Mouse (Mus musculus) thymus, postnatal 10 days (tissue): ENCODE measurements around the gene Yif1b.
"Not testable (repeated sequence)": the region's sequence is repeated elsewhere in the genome, so short reads cannot be mapped to it uniquely, and the experiment has no call there.

Experiments used
- DNase-seq, 2 experiments: peaks; one replicate each; pipeline ENCODE4 v3.0.0; 2021; ENCODE audit warnings: low spot score in 2 of 2

Gene Yif1b

GRCm38 (mm10) chr7:29238019-29238967 lies at the start of gene Yif1b:
Gene Yif1b, plus strand, starts transcription at chr7:29238329.
- DNase-seq, result peak; percentile 97 to 99

- DNase-seq, result not testable (repeated sequence)
These were observed 43.9 kb upstream of the Yif1b start for GRCm38 (mm10) chr7:29194230-29194629.

GRCm38 (mm10) chr7:29202577-29202976 lies 35.6 kb upstream of the Yif1b start:
- no peak for DNase-seq

- not testable (repeated sequence) for DNase-seq
These were observed 27.1 kb upstream of the Yif1b start for GRCm38 (mm10) chr7:29211013-29211412.

- DNase-seq, result peak; percentile 74 to 80
These were observed 26.5 kb upstream of the Yif1b start for GRCm38 (mm10) chr7:29211415-29212198.

DNA sequence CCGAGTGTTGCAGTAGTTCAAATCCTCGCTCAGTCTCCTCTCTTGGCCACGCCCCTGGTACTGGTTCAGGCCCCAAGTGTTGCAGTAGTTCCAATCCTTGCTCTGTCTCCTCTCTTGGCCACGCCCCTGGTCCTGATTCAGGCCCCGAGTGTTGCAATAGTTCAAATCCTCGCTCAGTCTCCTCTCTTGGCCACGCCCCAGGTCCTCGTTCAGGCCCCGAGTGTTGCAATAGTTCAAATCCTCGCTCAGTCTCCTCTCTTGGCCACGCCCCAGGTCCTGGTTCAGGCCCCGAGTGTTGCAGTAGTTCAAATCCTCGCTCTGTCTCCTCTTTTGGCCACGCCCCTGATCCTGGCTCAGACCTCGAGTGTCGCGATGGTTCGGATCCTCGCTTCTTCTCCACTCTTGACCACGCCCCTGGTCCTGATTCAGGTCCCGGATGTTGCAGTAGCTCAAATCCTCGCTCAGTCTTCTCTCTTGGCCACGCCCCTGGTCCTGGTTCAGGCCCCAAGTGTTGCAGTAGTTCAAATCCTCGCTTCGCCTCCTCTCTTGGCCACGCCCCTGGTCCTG lies 25.8 kb upstream of the Yif1b start:
- no peak for DNase-seq

DNA sequence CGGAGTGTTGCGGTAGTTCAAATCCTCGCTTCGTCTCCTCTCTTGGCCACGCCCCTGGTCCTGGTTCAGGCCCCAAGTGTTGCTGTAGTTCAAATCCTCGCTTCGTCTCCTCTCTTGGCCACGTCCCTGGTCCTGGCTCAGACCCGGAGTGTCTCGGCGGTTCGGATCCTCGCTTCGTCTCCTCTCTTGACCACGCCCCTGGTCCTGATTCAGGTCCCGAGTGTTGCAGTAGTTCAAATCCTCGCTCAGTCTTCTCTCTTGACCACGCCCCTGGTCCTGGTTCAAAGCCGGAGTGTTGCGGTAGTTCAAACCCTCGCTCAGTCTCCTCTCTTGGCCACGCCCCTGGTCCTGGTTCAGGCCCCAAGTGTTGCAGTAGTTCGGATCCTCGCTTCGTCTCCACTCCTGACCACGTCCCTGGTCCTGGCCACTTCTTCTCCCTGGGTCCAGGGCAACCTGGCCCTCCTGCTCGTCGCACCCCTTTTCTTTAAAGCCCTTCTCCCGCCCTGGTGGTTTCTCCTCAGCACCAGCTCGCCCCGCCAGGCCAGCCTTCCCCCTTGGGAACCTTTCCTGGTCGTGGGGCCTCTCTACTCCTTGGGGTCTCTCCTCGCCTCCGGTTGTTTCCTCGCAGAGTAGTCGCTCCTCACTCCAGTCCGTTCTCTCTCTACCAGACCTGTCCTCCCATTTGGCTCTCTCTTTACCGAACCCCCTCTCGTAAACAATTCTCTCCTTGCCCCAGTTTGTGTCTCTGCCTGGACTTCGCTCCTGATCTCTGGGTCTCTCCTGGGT lies 25.2 kb upstream of the Yif1b start:
- not testable (repeated sequence) for DNase-seq

DNA sequence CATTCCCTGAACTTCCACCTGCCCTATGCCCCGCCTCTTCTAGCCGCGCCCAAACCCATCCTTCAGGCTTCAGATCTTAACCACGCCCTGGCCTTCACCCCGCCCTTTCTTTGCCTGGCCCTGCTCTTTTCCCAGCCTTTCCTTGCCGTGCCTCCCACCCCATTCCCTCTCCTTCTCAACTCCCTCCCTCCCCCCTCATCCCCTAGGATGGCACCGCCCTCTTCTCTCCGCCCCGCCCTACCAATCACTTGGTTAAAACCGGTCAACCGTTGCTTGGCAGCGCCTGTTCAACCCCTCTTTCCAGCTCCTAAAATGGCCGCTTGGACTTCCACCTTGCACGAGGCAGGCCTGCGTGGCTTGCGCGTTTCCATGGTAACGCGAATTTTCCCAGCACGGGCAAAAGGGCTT lies 24.4 kb upstream of the Yif1b start, which contains the start of gene Catsperg1:
Catsperg1 (minus strand) TSS at position 361 of the 408 bp plus-strand sequence.
- no peak for DNase-seq

DNA sequence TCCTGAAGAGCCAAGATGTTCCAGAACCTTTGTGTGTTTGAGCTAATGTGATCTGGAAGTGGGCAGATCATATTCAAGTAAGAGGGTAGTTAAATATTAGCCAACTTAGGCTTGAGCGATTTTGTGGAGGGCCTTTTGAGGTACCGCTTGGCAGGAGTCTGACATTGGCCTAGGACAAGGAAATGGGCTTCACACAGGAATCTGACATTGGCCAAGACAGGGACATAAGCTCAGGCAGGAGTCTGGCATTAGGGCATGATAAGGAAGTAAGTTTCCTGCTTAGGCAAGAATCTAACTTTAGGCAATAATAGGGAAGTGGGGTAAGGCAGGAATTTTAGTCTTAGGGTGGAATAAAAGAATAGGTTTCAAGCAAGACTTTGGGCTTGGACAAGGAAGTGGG lies 23.9 kb upstream of the Yif1b start:
- no peak for DNase-seq

DNA sequence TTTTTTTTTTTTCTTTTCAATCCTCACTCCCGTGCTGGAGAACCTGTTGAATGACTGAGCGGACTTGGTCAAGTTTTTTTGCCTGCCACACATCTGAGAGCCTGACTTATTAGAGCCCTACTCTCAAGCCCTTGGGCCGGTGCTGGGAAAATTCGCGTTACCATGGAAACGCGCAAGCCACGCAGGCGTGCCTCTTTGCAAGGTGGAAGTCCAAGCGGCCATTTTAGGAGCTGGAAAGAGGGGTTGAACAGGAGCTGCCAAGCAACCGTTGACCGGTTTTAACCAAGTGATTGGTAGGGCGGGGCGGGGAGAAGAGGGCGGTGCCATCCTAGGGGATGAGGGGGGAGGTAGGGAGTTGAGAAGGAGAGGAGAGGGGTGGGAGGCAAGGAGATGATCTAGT lies 23.3 kb upstream of the Yif1b start:
- DNase-seq, result no peak

- no peak for DNase-seq
These were observed 13.3 kb upstream of the Yif1b start for GRCm38 (mm10) chr7:29224756-29225394.

DNA sequence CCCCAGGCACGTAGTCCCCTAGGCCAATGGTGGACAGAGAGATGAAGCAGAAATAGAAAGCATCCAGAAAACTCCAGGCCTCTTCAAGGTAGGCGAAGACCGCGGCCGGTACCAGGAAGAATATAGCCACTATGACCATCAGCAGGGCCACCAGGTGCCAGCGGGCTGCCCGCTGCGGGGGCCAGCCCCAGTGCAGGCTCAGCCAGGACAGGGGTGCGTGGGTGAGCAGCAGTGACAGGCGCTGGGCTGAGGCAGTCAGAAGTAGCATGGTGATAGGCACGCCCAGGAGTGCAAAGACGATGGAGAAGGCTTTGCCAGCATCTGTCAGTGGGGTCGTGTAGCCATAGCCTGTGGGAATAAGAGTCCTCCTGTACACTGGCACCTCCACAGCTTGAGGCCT lies 12.6 kb upstream of the Yif1b start:
- DNase-seq, result no peak

- no peak for DNase-seq
These were observed 9.9 kb upstream of the Yif1b start for GRCm38 (mm10) chr7:29228202-29228601.

GRCm38 (mm10) chr7:29230560-29230959 lies 7.6 kb upstream of the Yif1b start:
- no peak for DNase-seq

GRCm38 (mm10) chr7:29231517-29231916 lies 6.6 kb upstream of the Yif1b start:
- DNase-seq, result no peak

DNA sequence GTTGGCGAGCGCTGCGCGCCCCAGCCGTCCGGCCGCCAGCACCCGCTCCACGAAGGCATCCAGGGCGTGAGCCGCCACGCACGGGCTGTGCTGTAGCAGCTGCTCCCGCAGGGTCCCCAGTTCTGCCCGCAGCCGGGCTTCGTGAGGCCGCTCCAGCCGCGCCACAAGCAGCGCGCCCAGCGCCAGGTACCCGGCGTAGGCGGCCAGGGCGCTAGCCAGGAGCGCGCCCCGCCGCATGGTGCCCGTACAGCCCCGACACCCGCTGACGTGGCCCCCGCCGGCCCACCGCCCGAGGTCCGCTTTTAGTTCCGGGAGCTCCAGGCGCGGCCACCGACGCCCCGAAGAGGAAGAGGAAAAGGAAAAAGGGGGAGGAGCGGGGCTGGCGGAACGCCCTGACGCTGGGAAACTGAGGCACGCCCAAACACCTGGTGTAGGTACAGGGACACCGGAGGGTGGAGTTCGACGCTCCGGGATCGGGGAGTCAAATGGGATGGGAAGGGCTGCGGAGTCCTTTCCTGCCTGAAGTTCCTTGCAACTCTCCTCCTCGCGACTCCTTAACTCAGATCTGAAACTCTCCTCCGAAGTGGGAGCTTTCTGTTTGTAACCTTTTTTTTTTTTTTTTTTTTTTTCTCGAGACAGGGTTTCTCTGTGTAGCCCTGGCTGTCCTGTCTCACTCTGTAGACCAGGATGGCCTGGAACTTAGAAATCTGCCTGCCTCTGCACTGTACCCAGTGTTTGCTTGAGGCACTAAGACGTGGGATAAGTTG lies 5.7 kb upstream of the Yif1b start, which contains the start of gene Kcnk6:
Kcnk6 (minus strand) TSS at position 269 of the 767 bp plus-strand sequence.
- DNase-seq, result no peak

GRCm38 (mm10) chr7:29233745-29234144 lies 4.4 kb upstream of the Yif1b start:
- DNase-seq, result no peak

GRCm38 (mm10) chr7:29234661-29235060 lies 3.5 kb upstream of the Yif1b start:
- no peak for DNase-seq

GRCm38 (mm10) chr7:29236593-29236992 lies 1.5 kb upstream of the Yif1b start:
- DNase-seq, result no peak

GRCm38 (mm10) chr7:29237596-29237995 lies 533 bp upstream of the Yif1b start:
- DNase-seq, result not testable (repeated sequence)
